In the genomic region with DNA sequence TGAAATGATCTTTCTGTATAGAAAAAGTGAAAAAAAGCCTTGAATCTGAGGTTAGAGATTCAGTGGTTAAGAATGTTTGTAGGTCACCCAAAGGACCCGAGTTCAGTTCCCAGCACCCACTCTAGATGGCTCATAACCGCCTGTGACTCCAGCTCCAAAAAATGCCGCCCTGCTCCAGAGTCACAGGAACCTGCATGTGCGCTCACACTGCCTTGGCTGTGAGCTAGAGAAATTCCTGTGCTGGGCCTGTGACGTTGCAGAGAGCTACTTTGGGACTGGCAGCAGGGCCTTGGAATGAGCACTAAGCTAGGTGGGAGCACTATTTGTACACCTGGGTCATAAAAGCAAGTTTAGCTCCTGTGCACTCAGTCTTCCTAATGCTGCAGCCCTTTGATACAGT, we compare ENCODE assay signal across 22 mouse cellular contexts. TPM values are rescaled to one million over a fixed set of nuclear protein-coding genes. Genes with fewer than 3 reads are reported as not detected.
DNase-seq lines count a peak whose midpoint lies in the region; ATAC-seq and TF ChIP-seq lines count a peak whose summit lies in the region.
"Had no signal": no experiment of that assay in that cellular context is flagged by ENCODE, and none has a peak within 500 bp of the region (broad histone marks: within the 10 kb centered on the region; RNA-seq: fewer than 3 reads in every experiment).

No protein-coding gene starts in this region.

- H3K9me3 ChIP-seq in heart, embryonic 11.5 days (replicated peaks; ENCODE audit: control insufficient read depth, low read length): no peaks in the 10 kb centered on the region
- no peaks in the 10 kb centered on the region for H3K9me3 ChIP-seq in liver, embryonic 11.5 days (ENCODE audit: control insufficient read depth, low read length)
- no peaks in the 10 kb centered on the region for H3K9me3 ChIP-seq in hindbrain, embryonic 16.5 days (ENCODE audit: control insufficient read depth, low read length)
- H3K9me3 ChIP-seq: forebrain, embryonic 13.5 days; hindbrain, embryonic 12.5 days; limb, embryonic 12.5 days; liver, embryonic 12.5 days; neural tube, embryonic 13.5 days had no signal

- no peak for TF ChIP-seq EP300 in heart, adult 2 months (IDR thresholded peaks at IDR 0.05; ENCODE audit: insufficient read depth, low read depth, low read length)

- H3K79me2 ChIP-seq in heart, adult 2 months (replicated peaks; ENCODE audit: control insufficient read depth, insufficient read depth, low read length): no peaks in the 10 kb centered on the region
- no peaks in the 10 kb centered on the region for H3K79me2 ChIP-seq in liver, adult 2 months (ENCODE audit: control insufficient read depth, insufficient read depth, low read length)

- H3K36me3 ChIP-seq in heart, adult 2 months (ENCODE audit: control insufficient read depth, insufficient read depth, low read length): no peaks in the 10 kb centered on the region
- H3K36me3 ChIP-seq in heart, embryonic 11.5 days (ENCODE audit: control insufficient read depth, insufficient read depth, low read length): no peaks in the 10 kb centered on the region
- H3K36me3 ChIP-seq in liver, adult 2 months (ENCODE audit: control insufficient read depth, insufficient read depth, low read length): no peaks in the 10 kb centered on the region
- no peaks in the 10 kb centered on the region for H3K36me3 ChIP-seq in liver, embryonic 11.5 days (ENCODE audit: control insufficient read depth, insufficient read depth, low read length)
- H3K36me3 ChIP-seq in hindbrain, embryonic 16.5 days (ENCODE audit: control insufficient read depth, insufficient read depth, low read length): no peaks in the 10 kb centered on the region
- H3K36me3 ChIP-seq: hindbrain, embryonic 12.5 days had no signal

- H3K4me3 ChIP-seq in cerebellum, adult 2 months (replicated peaks; ENCODE audit: insufficient read depth, low read depth, low read length): no peak overlapping the region
- H3K4me3 ChIP-seq in heart, adult 2 months: no peak overlapping the region
- H3K4me3 ChIP-seq in heart, embryonic 11.5 days (ENCODE audit: low read depth, low read length): no peak overlapping the region
- H3K4me3 ChIP-seq in liver, adult 2 months (ENCODE audit: insufficient read depth, low read depth, low read length): no peak overlapping the region
- H3K4me3 ChIP-seq in liver, embryonic 11.5 days (ENCODE audit: low read depth, low read length): no peak overlapping the region
- H3K4me3 ChIP-seq in hindbrain, embryonic 16.5 days (ENCODE audit: low read length): no peak overlapping the region
- H3K4me3 ChIP-seq: forebrain, embryonic 13.5 days; hindbrain, embryonic 12.5 days; left cerebral cortex, adult 2 months; limb, embryonic 12.5 days; liver, embryonic 12.5 days; midbrain, embryonic 13.5 days; neural tube, embryonic 13.5 days had no signal

- no peak for ATAC-seq in heart, embryonic 11.5 days (replicated peaks; ENCODE audit: insufficient number of reproducible peaks, low FRiP score, low TSS enrichment)
- no peak for ATAC-seq in liver, embryonic 11.5 days (replicated peaks; ENCODE audit: low FRiP score)
- no peak for ATAC-seq in hindbrain, embryonic 16.5 days
- ATAC-seq: forebrain, embryonic 13.5 days; intestine, postnatal 0 days had no signal

- H3K27ac ChIP-seq in cerebellum, adult 2 months (ENCODE audit: insufficient read depth, low read length): peak overlapping the region; percentile 84
- H3K27ac ChIP-seq in heart, adult 2 months: peak overlapping the region; percentile 73
- H3K27ac ChIP-seq in heart, embryonic 11.5 days (ENCODE audit: low read depth, low read length): no peak overlapping the region
- H3K27ac ChIP-seq in liver, adult 2 months (replicated peaks; ENCODE audit: insufficient read depth, low read depth, low read length): 0 out of 2 replicates have a peak overlapping the region, but pooled peaks have one; percentile 15
- H3K27ac ChIP-seq in liver, embryonic 11.5 days (ENCODE audit: low read depth, low read length): no peak overlapping the region
- no peak overlapping the region for H3K27ac ChIP-seq in hindbrain, embryonic 16.5 days (ENCODE audit: low read depth, low read length)
- H3K27ac ChIP-seq: forebrain, embryonic 13.5 days; hindbrain, embryonic 12.5 days; limb, embryonic 12.5 days; liver, embryonic 12.5 days; midbrain, embryonic 13.5 days; neural tube, embryonic 13.5 days had no signal

- no peak for TF ChIP-seq CTCF in cerebellum, adult 2 months (IDR thresholded peaks at IDR 0.05; ENCODE audit: borderline replicate concordance, insufficient read depth, low read depth, low read length)
- no peak for TF ChIP-seq CTCF in heart, adult 2 months (IDR thresholded peaks at IDR 0.05)
- no peak for TF ChIP-seq CTCF in liver, adult 2 months (IDR thresholded peaks at IDR 0.05; ENCODE audit: low read depth, low read length)

- H3K27me3 ChIP-seq in cerebellum, adult 2 months (ENCODE audit: control insufficient read depth, insufficient read depth, low read length): no peaks in the 10 kb centered on the region
- no peaks in the 10 kb centered on the region for H3K27me3 ChIP-seq in heart, adult 2 months (ENCODE audit: control insufficient read depth, insufficient read depth, low read length)
- no peaks in the 10 kb centered on the region for H3K27me3 ChIP-seq in heart, embryonic 11.5 days (ENCODE audit: control insufficient read depth, insufficient read depth, low read length)
- no peaks in the 10 kb centered on the region for H3K27me3 ChIP-seq in liver, adult 2 months (ENCODE audit: control insufficient read depth, insufficient read depth, low read length)
- H3K27me3 ChIP-seq in liver, embryonic 11.5 days (replicated peaks; ENCODE audit: control insufficient read depth, insufficient read depth, low read length): no peaks in the 10 kb centered on the region
- H3K27me3 ChIP-seq in hindbrain, embryonic 16.5 days (replicated peaks; ENCODE audit: control insufficient read depth, insufficient read depth, low read length): no peaks in the 10 kb centered on the region
- H3K27me3 ChIP-seq: CH12.LX; forebrain, embryonic 13.5 days; hindbrain, embryonic 12.5 days; limb, embryonic 12.5 days; liver, embryonic 12.5 days; midbrain, embryonic 13.5 days; neural tube, embryonic 13.5 days had no signal

- no peak for DNase-seq in cerebellum, adult 2 months
- no peak for DNase-seq in cerebellum, adult 9-10 months
- DNase-seq in heart, adult 2 months: peak in 1 of 2 experiments; percentile 39
- DNase-seq in liver, adult 2 months (ENCODE audit: extremely low read depth, low read depth, low spot score): no peak
- no peak for DNase-seq in liver, embryonic 11.5 days (ENCODE audit: low spot score)
- DNase-seq in frontal cortex, postnatal 10 days (ENCODE audit: low spot score in 2 of 2): no peak
- DNase-seq: kidney, adult 9 months; kidney, postnatal 10 days; thymus, adult 2 months; thymus, postnatal 36 days had no signal

- intact Hi-C loops in heart, adult 2 months (cut with DNase I): loop anchor here (5.0 kb wide), 1 partner anchor 69 kb away; no protein-coding TSS in a partner anchor

- no peak overlapping the region for H3K9ac ChIP-seq in heart, adult 2 months (ENCODE audit: low read depth, low read length)
- H3K9ac ChIP-seq in heart, embryonic 11.5 days (ENCODE audit: low read depth, low read length): no peak overlapping the region
- no peak overlapping the region for H3K9ac ChIP-seq in liver, adult 2 months (ENCODE audit: low read depth, low read length)
- H3K9ac ChIP-seq in liver, embryonic 11.5 days (ENCODE audit: low read depth, low read length): no peak overlapping the region
- no peak overlapping the region for H3K9ac ChIP-seq in hindbrain, embryonic 16.5 days (ENCODE audit: low read depth, low read length)
- H3K9ac ChIP-seq: forebrain, embryonic 13.5 days; hindbrain, embryonic 12.5 days; limb, embryonic 12.5 days; liver, embryonic 12.5 days; liver, postnatal 0 days; midbrain, embryonic 13.5 days; neural tube, embryonic 13.5 days had no signal

- H3K4me1 ChIP-seq in cerebellum, adult 2 months (ENCODE audit: control insufficient read depth, insufficient read depth, low read length): peaks cover 30% of the 10 kb centered on the region
- H3K4me1 ChIP-seq in heart, adult 2 months (ENCODE audit: control insufficient read depth, insufficient read depth, low read length): 0 out of 2 replicates have a peak, but pooled peaks cover 2% of the 10 kb centered on the region
- peaks cover 9% of the 10 kb centered on the region; the same call in 1 of the 2 replicates for H3K4me1 ChIP-seq in heart, embryonic 11.5 days (ENCODE audit: control insufficient read depth, insufficient read depth, low read length)
- peaks cover 17% of the 10 kb centered on the region for H3K4me1 ChIP-seq in liver, adult 2 months (ENCODE audit: control insufficient read depth, insufficient read depth, low read length)
- peaks cover 3% of the 10 kb centered on the region; the same call in 1 of the 2 replicates for H3K4me1 ChIP-seq in liver, embryonic 11.5 days (replicated peaks; ENCODE audit: control insufficient read depth, insufficient read depth, low read length)
- no peaks in the 10 kb centered on the region for H3K4me1 ChIP-seq in hindbrain, embryonic 16.5 days (ENCODE audit: control insufficient read depth, insufficient read depth, low read depth, low read length)
- H3K4me1 ChIP-seq: forebrain, embryonic 13.5 days; hindbrain, embryonic 12.5 days; limb, embryonic 12.5 days; midbrain, embryonic 13.5 days; neural tube, embryonic 13.5 days had no signal

- TF ChIP-seq POLR2A in cerebellum, adult 2 months (IDR thresholded peaks at IDR 0.05; ENCODE audit: borderline replicate concordance, insufficient read depth, low read length): no peak
- TF ChIP-seq POLR2A in heart, adult 2 months (IDR thresholded peaks at IDR 0.05; ENCODE audit: insufficient read depth, low read depth, low read length): no peak
- no peak for TF ChIP-seq POLR2A in liver, adult 2 months (IDR thresholded peaks at IDR 0.05; ENCODE audit: extremely low read depth, insufficient read depth, low read length)

- H3K4me2 ChIP-seq in heart, embryonic 11.5 days: no peak overlapping the region
- H3K4me2 ChIP-seq in liver, embryonic 11.5 days: no peak overlapping the region
- H3K4me2 ChIP-seq in hindbrain, embryonic 16.5 days (ENCODE audit: low read length): no peak overlapping the region
- H3K4me2 ChIP-seq: forebrain, embryonic 13.5 days; hindbrain, embryonic 12.5 days; limb, embryonic 12.5 days; liver, embryonic 12.5 days; midbrain, embryonic 13.5 days; neural tube, embryonic 13.5 days had no signal

- WGBS in cerebellum, adult 2 months: 76% methylated on average over 5 of the region's 5 CpGs
- 70% methylated on average over 5 of the region's 5 CpGs for WGBS in heart, adult 2 months
- WGBS in heart, embryonic 11.5 days (ENCODE audit: insufficient replicate concordance): 87% methylated on average over 5 of the region's 5 CpGs
- 95% methylated on average over 5 of the region's 5 CpGs for WGBS in liver, adult 2 months
- 88% methylated on average over 5 of the region's 5 CpGs for WGBS in liver, embryonic 11.5 days
- 94% methylated on average over 5 of the region's 5 CpGs for WGBS in hindbrain, embryonic 16.5 days

RNA-seq across cellular contexts. Expression of a gene that starts 33.6 kb away (rescaled TPM):
- 43.5 and 46.2 TPM in 2 replicates for polyA plus RNA-seq in cerebellum, adult 2 months (2012; rRNA removed)
- total RNA-seq in heart, adult 2 months (2021): 10 to 100 TPM; 58.2 to 67.2 TPM
- 65.4 and 108 TPM in 2 replicates for polyA plus RNA-seq in heart, adult 2 months (2012; rRNA removed)
- 85.3 and 95.1 TPM in 2 replicates for polyA plus RNA-seq in heart, embryonic 11.5 days (2014; fragmentation: Nextera tagmentation; extraction: Ambion mirVana)
- 106 and 117 TPM in 2 replicates for total RNA-seq in liver, adult 2 months (2014; rRNA removed)
- 52.9 and 57.3 TPM in 2 replicates for polyA plus RNA-seq in liver, adult 2 months (2012; rRNA removed)
- polyA plus RNA-seq in liver, embryonic 11.5 days (2014; fragmentation: Nextera tagmentation; extraction: Ambion mirVana): 51.3 and 57.5 TPM in 2 replicates
- polyA plus RNA-seq in hindbrain, embryonic 16.5 days (2015; fragmentation: Nextera tagmentation; extraction: Ambion mirVana): 39.1 and 44.7 TPM in 2 replicates

Comparison
In these comparisons a context has a peak if more than half of its experiments do, and no peak if none do; other contexts are left out.
1. H3K27ac ChIP-seq: peak in cerebellum, adult 2 months (single experiment), heart, adult 2 months (single experiment) and liver, adult 2 months (single experiment); none in heart, embryonic 11.5 days (single experiment), liver, embryonic 11.5 days (single experiment) and hindbrain, embryonic 16.5 days (single experiment).